Mouse (Mus musculus) T-cell, adult 66 days (primary cell): ENCODE measurements around the gene Prg2. TPM values are rescaled to one million over a fixed set of nuclear protein-coding genes. Genes with fewer than 3 reads are reported as not detected.

Experiments
- total RNA-seq, 2 experiments: library from RNA; stranded (reverse); gene quantifications; 3 replicates in 1 of 2; 4 replicates in 1 of 2; pipeline ENCODE4 v1.2.4; 2023

Prg2 gene
- not detected for total RNA-seq

GRCm38 (mm10) chr2:84980188-84980587, at the start of gene Prg2:
Gene Prg2 (plus strand): TSS chr2:84980461.

DNA sequence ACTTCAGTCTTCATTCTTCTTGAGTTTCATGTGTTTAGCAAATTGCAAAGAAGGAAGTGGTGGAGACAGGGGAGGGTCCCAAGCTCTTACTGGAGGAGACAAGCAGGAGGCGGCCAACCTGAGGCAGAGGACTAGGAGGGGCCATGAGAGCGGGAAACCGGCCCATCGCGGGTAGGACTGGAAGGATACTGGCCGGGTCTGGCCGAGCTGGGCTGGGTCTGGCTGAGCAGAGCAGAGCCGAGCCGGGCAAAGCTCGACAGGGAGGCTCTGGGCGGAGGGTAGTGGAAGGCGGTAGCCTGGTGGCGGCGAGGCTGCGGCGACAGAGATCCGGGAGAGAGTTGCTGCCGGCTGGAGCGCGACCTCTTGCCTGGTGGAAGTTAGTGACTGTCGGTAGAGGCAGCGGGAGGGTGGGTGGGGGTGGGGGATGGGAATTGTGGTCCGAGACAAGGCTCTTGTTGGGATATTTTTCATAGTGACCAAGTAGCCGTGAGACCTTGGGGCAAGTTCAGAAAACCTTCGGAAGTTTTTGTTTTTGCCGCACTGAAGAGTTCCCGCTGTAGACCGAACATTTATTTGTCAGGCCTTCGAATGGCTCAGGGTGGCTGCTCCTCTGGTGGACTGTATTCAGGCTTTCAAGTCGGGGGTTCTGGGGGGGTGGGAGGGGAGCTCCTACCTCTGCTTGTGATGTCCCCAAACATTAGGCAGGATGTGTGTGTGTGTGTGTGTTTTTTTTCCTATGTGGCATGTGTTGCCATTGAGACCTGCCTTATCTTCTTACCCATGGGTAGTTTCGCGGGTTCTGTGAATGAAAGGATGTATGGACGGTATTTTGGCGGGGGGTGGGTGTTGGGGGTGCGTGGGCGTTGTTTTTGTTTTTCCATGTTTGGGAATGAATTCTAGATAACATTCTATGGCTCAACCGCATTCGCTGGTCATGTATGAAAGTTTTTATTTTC, 43.5 kb upstream of the Prg2 start, which contains the start of gene Slc43a3:
TSS of gene Slc43a3 (plus strand) at position 106 of the 956 bp plus-strand sequence.

DNA sequence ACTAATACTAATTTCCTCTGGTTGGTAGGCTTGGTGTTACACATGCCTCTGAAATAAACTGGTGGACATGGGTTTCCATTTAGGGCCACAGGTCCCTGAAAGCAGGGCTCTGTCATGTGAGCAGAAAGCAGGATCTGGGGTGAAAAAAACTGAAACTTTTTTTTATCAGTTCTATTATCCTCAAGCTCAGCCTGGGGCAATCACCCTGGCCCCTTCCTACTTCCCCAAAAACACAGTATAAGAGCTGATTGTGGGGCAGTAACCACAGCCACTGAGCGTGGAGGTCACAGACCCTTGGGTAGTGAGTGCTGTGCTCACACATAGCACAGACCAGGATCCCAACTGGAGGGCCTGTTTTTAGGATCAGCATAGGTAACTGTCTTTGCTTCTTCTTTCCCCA, 7.7 kb downstream of the Prg2 start, which contains the start of gene Prg3:
TSS of gene Prg3 (plus strand) at position 286 of the 400 bp plus-strand sequence.

Other genes with a start within 250 kb of the Prg2 start
- gene Ypel4, start 246.4 kb upstream of the Prg2 start, total RNA-seq, result under 1 TPM in 1 of 2 experiments, not detected in 1; 0.74 TPM
- gene Gm19426, start 236.8 kb upstream of the Prg2 start, total RNA-seq, result not detected
- gene Serping1, start 205.0 kb upstream of the Prg2 start, total RNA-seq, result under 1 TPM in 1 of 2 experiments, not detected in 1; 0.33 TPM
- 1 to 10 TPM; 3.6 to 3.9 TPM for gene Ube2l6, start 181.6 kb upstream of the Prg2 start, total RNA-seq
- gene Smtnl1, start 157.8 kb upstream of the Prg2 start, total RNA-seq, result not detected
- gene Timm10, start 153.5 kb upstream of the Prg2 start, total RNA-seq, result 10 to 100 TPM in 1 of 2 experiments, 1 to 10 TPM in 1; 8.7 to 16.9 TPM
- 1 to 10 TPM; 1.3 to 1.4 TPM for gene Slc43a1, start 141.6 kb upstream of the Prg2 start, total RNA-seq
- gene Rtn4rl2, start 93.8 kb upstream of the Prg2 start, total RNA-seq, result not detected
- gene Slc43a3, start 43.9 kb upstream of the Prg2 start, total RNA-seq, result 1 to 10 TPM; 3.2 to 5.3 TPM
- not detected for gene Prg3, start 7.8 kb downstream of the Prg2 start, total RNA-seq
- 100 to 1,000 TPM; 156 to 181 TPM for gene Ssrp1, start 56.8 kb downstream of the Prg2 start, total RNA-seq
- under 1 TPM in 1 of 2 experiments, not detected in 1; 0.96 TPM for gene P2rx3, start 57.0 kb downstream of the Prg2 start, total RNA-seq
- gene Tnks1bp1, start 67.6 kb downstream of the Prg2 start, total RNA-seq, result 10 to 100 TPM; 25.3 to 30.9 TPM
- gene Aplnr, start 155.8 kb downstream of the Prg2 start, total RNA-seq, result not detected
- not detected for gene Lrrc55, start 216.7 kb downstream of the Prg2 start, total RNA-seq